Mouse (Mus musculus) liver, adult 2 months (tissue): ENCODE measurements around the gene Vps37b.

Experiments used
- CTCF ChIP-seq: fragments of 200-500 bp; IDR thresholded peaks from 2 replicates; pipeline ENCODE4 v1.5.1; 2011; ENCODE audit warnings: low read depth, low read length, control low read depth
- POLR2A ChIP-seq: fragments of 200-500 bp; IDR thresholded peaks from 2 replicates; pipeline ENCODE4 v1.6.1; 2011; ENCODE audit warnings: low read length, control low read depth; ENCODE audit not compliant: insufficient read depth; ENCODE audit errors: extremely low read depth

GRCm38 (mm10) chr5:124049249-124050045 lies 17.4 kb upstream of the Vps37b start:
- no peak for TF ChIP-seq CTCF
- no peak for TF ChIP-seq POLR2A
